Mouse (Mus musculus): ENCODE data around the gene Traf3ip2. TPM values are rescaled to one million over a fixed set of nuclear protein-coding genes. Genes with fewer than 3 reads are reported as not detected.

Traf3ip2 gene
- polyA plus RNA-seq, 1 experiment = 11.0 TPM

DNA sequence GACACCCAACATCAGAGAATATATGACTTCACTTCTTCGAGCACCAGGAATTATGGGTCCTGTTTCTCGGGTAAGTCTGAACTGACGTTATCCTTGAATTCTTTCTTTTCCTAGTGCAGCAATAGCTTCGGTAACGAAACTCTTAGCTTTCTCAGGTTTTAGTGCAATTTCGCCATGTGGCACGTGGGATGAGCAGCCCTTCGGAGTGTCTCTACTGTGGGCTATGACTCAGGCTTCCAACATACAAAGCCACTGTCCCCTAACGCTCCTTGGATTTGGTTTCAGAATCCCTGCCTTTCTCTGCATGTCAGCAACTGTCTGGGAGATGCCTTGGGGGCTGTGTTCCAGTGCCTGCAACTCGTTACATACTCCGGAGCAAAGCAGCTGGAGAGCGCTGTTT, 29.0 kb upstream of the Traf3ip2 start:
- H3K4me1 ChIP-seq (ENCODE audit: control insufficient read depth, insufficient read depth, low read length) = no peaks in the 10 kb centered on the region
- no peak overlapping the region for H3K4me3 ChIP-seq (ENCODE audit: insufficient read depth, low read length)
- no peak overlapping the region for H3K27ac ChIP-seq (ENCODE audit: insufficient read depth, low read depth, low read length)
- no peak for TF ChIP-seq CTCF (IDR thresholded peaks at IDR 0.05; ENCODE audit: low read depth, low read length)
- TF ChIP-seq POLR2A (IDR thresholded peaks at IDR 0.05; ENCODE audit: borderline replicate concordance, low read depth, low read length) = no peak

DNA sequence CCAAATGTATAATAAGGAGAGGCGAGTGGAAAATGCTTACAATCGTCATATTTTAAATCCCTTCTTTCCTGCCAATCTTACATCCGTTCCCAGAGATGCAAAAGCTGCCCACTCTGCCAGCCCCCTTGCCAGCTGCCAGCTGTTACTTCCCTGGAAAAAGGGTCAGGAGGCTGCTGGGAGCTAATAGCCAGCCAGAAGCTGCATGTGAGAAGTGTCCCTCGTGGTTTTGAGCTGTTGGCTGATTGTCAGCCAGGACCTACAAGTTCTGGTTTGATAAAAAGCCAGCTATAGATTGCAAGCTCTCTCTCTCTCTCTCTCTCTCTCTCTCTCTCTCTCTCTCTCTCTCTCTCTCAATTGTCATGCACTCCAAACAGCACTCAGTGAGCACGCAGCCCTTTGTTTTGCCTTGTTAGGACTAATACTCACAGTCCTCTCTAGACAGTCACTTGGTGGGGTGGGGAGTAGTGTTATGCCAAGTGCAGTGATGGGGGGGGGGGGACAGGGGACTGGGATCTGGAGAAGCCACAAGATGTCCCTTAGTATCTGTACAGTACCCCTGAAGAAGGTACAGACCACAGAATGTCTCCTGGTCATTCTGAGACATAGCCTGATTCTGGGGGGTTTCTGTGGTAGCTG, 25.3 kb upstream of the Traf3ip2 start:
- H3K27ac ChIP-seq (ENCODE audit: insufficient read depth, low read depth, low read length) = no peak overlapping the region
- no peaks in the 10 kb centered on the region for H3K4me1 ChIP-seq (ENCODE audit: control insufficient read depth, insufficient read depth, low read length)
- TF ChIP-seq CTCF (IDR thresholded peaks at IDR 0.05; ENCODE audit: low read depth, low read length) (no peak), POLR2A (IDR thresholded peaks at IDR 0.05; ENCODE audit: borderline replicate concordance, low read depth, low read length) (no peak)
- H3K4me3 ChIP-seq (ENCODE audit: insufficient read depth, low read length) = no peak overlapping the region

DNA sequence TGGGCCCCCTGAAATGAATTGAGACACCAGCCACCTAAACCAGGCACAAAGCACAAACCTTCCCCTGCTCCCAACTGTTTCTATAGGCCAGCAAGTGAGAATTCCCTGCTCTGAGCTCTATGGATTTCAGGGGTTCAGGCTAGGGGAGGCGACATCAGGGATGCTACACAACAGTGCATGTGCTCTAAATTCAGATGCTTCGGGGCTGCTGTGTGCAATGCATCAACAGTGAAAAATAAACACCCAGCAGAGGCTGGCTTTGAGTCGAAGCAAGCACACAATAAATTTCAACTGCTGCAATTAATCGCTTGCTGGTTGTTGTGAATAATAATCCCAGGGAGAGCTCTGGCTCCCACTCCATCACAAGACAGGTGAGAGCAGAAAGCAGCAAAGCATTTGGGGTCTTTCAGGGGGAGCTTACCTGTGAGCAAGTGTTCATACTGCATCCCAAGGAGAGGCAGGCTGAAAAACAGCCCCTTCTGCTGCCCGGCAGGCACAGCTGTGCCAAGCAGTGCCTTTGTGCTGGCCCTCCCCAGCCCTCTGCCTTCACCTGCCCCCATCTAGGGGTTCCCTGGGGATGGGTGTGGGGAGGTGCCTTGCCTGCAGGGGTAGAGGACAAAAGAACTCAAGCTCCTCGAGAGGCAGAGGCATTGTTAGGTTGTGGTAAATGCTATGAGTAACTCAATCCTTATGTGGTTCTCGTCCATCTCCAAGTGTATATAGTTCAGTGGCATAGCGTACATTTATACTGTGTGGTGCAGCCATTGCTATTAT, 24.6 kb upstream of the Traf3ip2 start:
- Histone ChIP-seq H3K27ac (ENCODE audit: insufficient read depth, low read depth, low read length) (no peak overlapping the region), H3K4me3 (ENCODE audit: insufficient read depth, low read length) (no peak overlapping the region), H3K4me1 (ENCODE audit: control insufficient read depth, insufficient read depth, low read length) (no peaks in the 10 kb centered on the region)
- no peak for TF ChIP-seq POLR2A (IDR thresholded peaks at IDR 0.05; ENCODE audit: borderline replicate concordance, low read depth, low read length)
- TF ChIP-seq CTCF (IDR thresholded peaks at IDR 0.05; ENCODE audit: low read depth, low read length) = no peak

DNA sequence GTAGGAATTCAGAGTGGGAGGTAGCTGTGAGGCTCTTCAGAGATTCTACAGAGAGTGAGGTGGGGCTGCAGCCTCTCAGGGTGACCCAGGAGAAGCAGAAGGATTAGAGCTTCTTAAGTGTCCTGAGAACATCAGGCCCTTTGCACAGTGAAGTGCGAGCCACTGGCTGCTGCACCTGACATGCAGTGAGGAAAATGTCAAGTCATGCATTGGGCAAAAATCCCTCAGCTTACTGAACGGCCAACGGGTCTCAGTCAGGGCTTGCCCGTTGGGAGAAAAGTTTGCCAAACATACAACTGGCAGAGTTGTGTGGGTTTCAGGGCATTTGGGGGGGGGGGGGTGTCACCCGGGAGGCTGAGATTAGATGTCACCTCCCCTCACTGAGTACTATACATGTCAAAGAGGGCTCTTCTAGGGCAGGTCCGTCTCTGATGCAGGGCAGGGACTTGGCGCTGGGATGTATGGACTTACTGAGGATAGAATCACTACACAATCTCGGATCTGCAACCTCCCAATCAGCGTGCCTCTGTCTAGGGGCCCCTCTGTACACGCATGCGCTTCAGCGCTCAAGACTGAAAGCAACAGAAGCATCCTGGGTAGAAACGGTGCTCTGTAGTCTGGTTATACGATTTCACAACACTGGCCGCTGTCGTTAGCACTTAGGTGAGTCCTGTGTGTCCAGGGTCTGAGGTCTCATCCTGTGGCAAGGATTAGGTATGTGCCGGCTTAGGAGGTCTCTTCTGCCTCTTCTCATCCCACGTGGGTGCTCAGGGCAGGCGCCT, 22.8 kb upstream of the Traf3ip2 start:
- Histone ChIP-seq H3K4me3 (ENCODE audit: insufficient read depth, low read length) (no peak overlapping the region), H3K27ac (ENCODE audit: insufficient read depth, low read depth, low read length) (no peak overlapping the region), H3K4me1 (ENCODE audit: control insufficient read depth, insufficient read depth, low read length) (no peaks in the 10 kb centered on the region)
- TF ChIP-seq CTCF (IDR thresholded peaks at IDR 0.05; ENCODE audit: low read depth, low read length) (no peak), POLR2A (IDR thresholded peaks at IDR 0.05; ENCODE audit: borderline replicate concordance, low read depth, low read length) (no peak)

DNA sequence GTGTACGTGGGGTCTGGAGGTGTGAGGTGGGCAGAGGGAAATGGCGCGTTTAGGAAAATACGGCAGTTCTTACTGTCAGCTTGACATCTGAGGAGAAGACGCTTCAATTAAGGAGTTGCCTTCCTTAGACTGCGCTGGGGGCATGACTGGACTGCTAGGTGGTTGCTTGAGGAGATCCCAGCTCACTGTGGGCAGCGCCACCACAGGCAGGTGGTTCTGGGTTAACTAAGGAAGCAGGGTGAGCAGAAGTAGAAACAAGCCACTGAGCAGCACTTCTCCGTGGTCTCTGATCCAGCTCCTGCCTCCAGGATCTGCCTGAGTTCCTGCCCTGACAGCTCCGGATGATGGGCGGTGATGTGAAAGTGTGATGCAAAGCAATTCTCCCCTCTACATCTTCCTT, 22.1 kb upstream of the Traf3ip2 start:
- TF ChIP-seq CTCF (IDR thresholded peaks at IDR 0.05; ENCODE audit: low read depth, low read length) (no peak), POLR2A (IDR thresholded peaks at IDR 0.05; ENCODE audit: borderline replicate concordance, low read depth, low read length) (no peak)

DNA sequence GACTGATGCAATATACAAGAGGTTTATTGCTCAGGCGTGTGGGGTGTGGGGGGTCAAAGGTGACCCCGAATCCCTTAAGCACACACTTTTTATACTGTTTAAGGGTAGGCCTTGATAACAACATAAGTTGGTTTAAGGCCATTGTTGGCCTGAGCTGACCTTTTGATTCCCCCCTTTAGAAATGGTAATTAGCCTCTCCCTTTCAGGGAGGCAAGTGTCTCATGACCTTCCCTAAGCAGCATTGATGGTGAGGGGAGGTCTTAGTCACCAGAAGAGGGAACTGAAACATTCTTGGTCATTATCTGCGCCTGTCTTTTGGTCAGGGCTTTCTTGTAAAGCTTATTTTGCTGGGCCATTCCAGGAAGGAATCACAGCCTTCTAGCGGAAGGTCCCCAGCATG, 20.2 kb upstream of the Traf3ip2 start:
- H3K4me1 ChIP-seq (ENCODE audit: control insufficient read depth, insufficient read depth, low read length) = peaks cover 3% of the 10 kb centered on the region; the same call in 1 of the 2 replicates
- TF ChIP-seq CTCF (IDR thresholded peaks at IDR 0.05; ENCODE audit: low read depth, low read length) (no peak), POLR2A (IDR thresholded peaks at IDR 0.05; ENCODE audit: borderline replicate concordance, low read depth, low read length) (no peak)
- H3K4me3 ChIP-seq (ENCODE audit: insufficient read depth, low read length) = no peak overlapping the region
- H3K27ac ChIP-seq (ENCODE audit: insufficient read depth, low read depth, low read length) = no peak overlapping the region

More for the DNA sequence above, 22.1 kb upstream of the Traf3ip2 start:
- H3K27ac ChIP-seq (ENCODE audit: insufficient read depth, low read depth, low read length) = no peak overlapping the region
- H3K4me1 ChIP-seq (ENCODE audit: control insufficient read depth, insufficient read depth, low read length) = no peaks in the 10 kb centered on the region
- no peak overlapping the region for H3K4me3 ChIP-seq (ENCODE audit: insufficient read depth, low read length)

DNA sequence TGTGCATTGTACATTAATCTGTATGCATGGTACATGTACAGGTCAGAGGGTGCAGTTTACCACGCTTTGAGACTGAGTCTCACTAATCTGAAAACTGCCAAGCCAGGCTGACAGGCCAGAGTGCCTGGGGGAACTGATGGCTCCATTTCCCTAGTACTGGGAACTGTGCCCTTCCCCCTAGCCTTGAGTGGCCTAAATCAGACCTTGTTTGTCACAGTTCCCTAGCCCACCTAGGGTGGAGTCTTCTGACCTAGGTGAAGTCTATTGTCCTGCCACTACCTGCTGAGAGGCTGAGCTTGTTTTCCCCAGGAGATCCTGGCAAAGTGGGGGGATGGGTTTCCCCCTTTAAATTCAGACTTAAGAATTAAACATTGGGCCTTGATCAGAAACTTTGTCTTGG, 18.0 kb upstream of the Traf3ip2 start:
- peaks cover 3% of the 10 kb centered on the region; the same call in 1 of the 2 replicates for H3K4me1 ChIP-seq (ENCODE audit: control insufficient read depth, insufficient read depth, low read length)
- H3K4me3 ChIP-seq (ENCODE audit: insufficient read depth, low read length) = no peak overlapping the region
- no peak for TF ChIP-seq POLR2A (IDR thresholded peaks at IDR 0.05; ENCODE audit: borderline replicate concordance, low read depth, low read length)
- no peak overlapping the region for H3K27ac ChIP-seq (ENCODE audit: insufficient read depth, low read depth, low read length)

DNA sequence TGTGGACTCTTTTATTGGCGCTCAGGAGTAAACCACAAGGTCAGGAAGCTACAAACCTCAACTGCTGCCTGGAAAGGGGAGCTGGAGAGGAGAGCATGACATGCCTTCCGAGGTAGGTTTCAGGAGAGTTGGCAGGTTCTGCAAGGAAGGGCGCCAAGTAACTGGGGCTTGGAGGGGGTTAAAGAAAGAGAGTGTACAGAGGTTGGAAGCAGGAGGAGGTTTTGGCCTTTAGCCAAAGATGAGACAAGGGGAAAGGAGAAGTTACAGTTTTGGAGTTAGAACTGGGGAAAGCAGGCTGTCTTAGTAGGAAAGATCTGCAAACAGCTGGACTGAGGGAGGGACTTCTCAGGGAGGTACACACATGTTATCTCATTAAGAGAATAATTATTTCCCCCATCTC, 16.9 kb upstream of the Traf3ip2 start:
- no peak for TF ChIP-seq CTCF (IDR thresholded peaks at IDR 0.05; ENCODE audit: low read depth, low read length)
- no peak for TF ChIP-seq POLR2A (IDR thresholded peaks at IDR 0.05; ENCODE audit: borderline replicate concordance, low read depth, low read length)
- peaks cover 3% of the 10 kb centered on the region; the same call in 1 of the 2 replicates for H3K4me1 ChIP-seq (ENCODE audit: control insufficient read depth, insufficient read depth, low read length)
- H3K27ac ChIP-seq (ENCODE audit: insufficient read depth, low read depth, low read length) = no peak overlapping the region
- H3K4me3 ChIP-seq (ENCODE audit: insufficient read depth, low read length) = no peak overlapping the region

DNA sequence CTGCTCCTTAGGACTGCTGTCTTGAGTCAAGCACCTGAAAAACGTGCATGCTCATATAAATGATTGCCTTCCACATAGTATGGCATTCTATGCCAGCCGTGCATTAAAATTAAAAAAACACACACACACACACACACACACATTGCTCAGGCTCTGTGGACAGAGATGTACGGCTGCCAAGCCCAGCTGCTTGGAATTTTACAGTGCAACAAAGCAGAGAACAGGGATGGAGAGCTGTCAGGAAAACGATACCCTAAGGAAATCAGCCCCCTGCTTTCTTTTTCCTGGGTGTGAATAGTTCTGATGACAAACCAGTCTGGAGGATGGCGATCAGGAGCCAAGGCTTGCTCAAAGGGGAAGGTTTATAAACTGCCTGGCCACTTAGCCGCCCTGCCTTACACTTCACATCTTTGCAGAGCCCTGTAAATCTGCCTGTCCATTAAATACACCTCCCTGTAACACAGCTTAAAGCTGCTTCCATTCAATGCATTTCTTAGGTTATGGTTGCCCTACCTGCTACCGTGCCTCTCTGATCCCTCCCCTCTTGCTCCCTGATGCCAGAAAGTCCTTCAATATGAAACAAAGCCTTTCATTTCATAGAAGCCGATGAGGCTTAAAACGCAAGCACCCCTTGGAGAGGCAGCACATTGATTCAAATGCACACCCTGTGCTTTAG, 15.5 kb upstream of the Traf3ip2 start:
- Histone ChIP-seq H3K4me1 (ENCODE audit: control insufficient read depth, insufficient read depth, low read length) (peaks cover 3% of the 10 kb centered on the region; the same call in 1 of the 2 replicates), H3K27ac (ENCODE audit: insufficient read depth, low read depth, low read length) (no peak overlapping the region), H3K4me3 (ENCODE audit: insufficient read depth, low read length) (no peak overlapping the region)
- TF ChIP-seq CTCF (IDR thresholded peaks at IDR 0.05; ENCODE audit: low read depth, low read length) = no peak

Data from bone marrow macrophage, adult 2 months (primary cell).